Mouse (Mus musculus) kidney, postnatal 0 days (tissue): ENCODE results near the gene Brox. TPM values are rescaled to one million over a fixed set of nuclear protein-coding genes. Genes with fewer than 3 reads are reported as not detected.

Source experiments
- ATAC-seq: fragments of 200-750 bp; cut with Nextera tagmentation; replicated peaks from 2 replicates; pipeline ENCODE4 v1.8.0; 2017; ENCODE audit warnings: low read depth, moderate number of reproducible peaks, moderate TSS enrichment, moderate library complexity; ENCODE audit not compliant: low FRiP score
- DNase-seq: peaks from one replicate; pipeline ENCODE4 v3.0.0-alpha.2; 2016; ENCODE audit warnings: low spot score
- H3K27ac ChIP-seq: fragments of 300-500 bp; sonication (generic); 2 replicates; pipeline ENCODE4 v1.5.1; 2014; ENCODE audit warnings: mild to moderate bottlenecking
- H3K27me3 ChIP-seq: fragments of 300-500 bp; sonication (generic); 2 replicates; pipeline ENCODE4 v1.6.1; 2014; ENCODE audit warnings: low read length, mixed read lengths; ENCODE audit not compliant: insufficient read depth
- H3K36me3 ChIP-seq: fragments of 300-500 bp; sonication (generic); 2 replicates; pipeline ENCODE4 v1.6.1; 2014; ENCODE audit warnings: low read length, mixed read lengths; ENCODE audit not compliant: insufficient read depth
- H3K4me1 ChIP-seq: fragments of 300-500 bp; sonication (generic); replicated peaks from 2 replicates; pipeline ENCODE4 v1.6.1; 2014; ENCODE audit warnings: antibody characterized with exemption, low read length, mixed read lengths; ENCODE audit not compliant: insufficient read depth
- H3K4me2 ChIP-seq: fragments of 300-500 bp; sonication (generic); 2 replicates; pipeline ENCODE4 v1.6.1; 2014; ENCODE audit warnings: mild to moderate bottlenecking, low read length, moderate library complexity, mixed read lengths
- H3K4me3 ChIP-seq: fragments of 300-500 bp; sonication (generic); replicated peaks from 2 replicates; pipeline ENCODE4 v1.5.1; 2014; ENCODE audit warnings: low read depth, low read length
- H3K9ac ChIP-seq: fragments of 300-500 bp; sonication (generic); 2 replicates; pipeline ENCODE4 v1.6.1; 2014; ENCODE audit warnings: low read depth, low read length
- H3K9me3 ChIP-seq: fragments of 300-500 bp; sonication (generic); replicated peaks from 2 replicates; pipeline ENCODE4 v1.6.1; 2016; ENCODE audit warnings: low read length, inconsistent platforms, mixed read lengths
- CTCF ChIP-seq: IDR thresholded peaks from 2 replicates; pipeline ENCODE4 v1.5.1; 2016; ENCODE audit warnings: antibody characterized with exemption, low read depth, mild to moderate bottlenecking, moderate library complexity
- WGBS: fragments of 180-500 bp; shearing (Covaris S2); extraction: QIAGEN DNeasy Blood & Tissue Kit; methylation state at CpG from one replicate; pipeline ENCODE4 v1.1.7; 2014; 5-methylcytosine and 5-hydroxymethylcytosine counted together
- polyA plus RNA-seq: library from polyadenylated mRNA; unstranded; fragments of >200 nt; fragmentation: Nextera tagmentation; extraction: Ambion mirVana; gene quantifications from 2 replicates; pipeline ENCODE4 v1.2.1, GENCODE M21; 2015

Brox gene
- polyA plus RNA-seq, 1 experiment from 2014 or later, result 43.7 TPM

DNA sequence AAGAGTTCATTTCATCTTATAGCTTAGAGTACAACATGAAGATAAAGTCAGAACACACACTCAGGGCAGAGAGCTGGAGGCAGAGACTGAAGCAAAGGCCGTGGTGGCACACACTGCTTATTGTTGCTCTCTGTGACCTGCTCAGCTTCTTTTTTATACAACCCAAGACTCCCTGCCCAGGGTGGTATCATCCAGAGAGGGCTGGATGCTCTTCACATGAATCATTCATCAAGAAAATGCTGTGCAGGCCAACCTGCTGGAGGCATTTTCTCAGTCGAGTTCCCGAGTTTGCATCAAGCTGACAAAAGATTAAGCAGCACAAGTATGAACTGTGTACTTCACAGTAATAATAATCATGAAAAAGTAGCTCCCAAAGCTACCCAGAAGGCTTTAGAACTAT is 8.7 kb downstream of the Brox start:
- no peak overlapping the region for H3K4me2 ChIP-seq
- WGBS, result 93% methylated on average over 3 of the region's 3 CpGs
- no peaks in the 10 kb centered on the region for H3K27me3 ChIP-seq
- H3K27ac ChIP-seq, result no peak overlapping the region
- peaks cover 50% of the 10 kb centered on the region for H3K36me3 ChIP-seq
- ATAC-seq (no peak), DNase-seq (no peak)
- no peaks in the 10 kb centered on the region for H3K4me1 ChIP-seq
- no peak overlapping the region for H3K4me3 ChIP-seq
- H3K9me3 ChIP-seq, result no peaks in the 10 kb centered on the region
- TF ChIP-seq CTCF, result no peak
- no peak overlapping the region for H3K9ac ChIP-seq

DNA sequence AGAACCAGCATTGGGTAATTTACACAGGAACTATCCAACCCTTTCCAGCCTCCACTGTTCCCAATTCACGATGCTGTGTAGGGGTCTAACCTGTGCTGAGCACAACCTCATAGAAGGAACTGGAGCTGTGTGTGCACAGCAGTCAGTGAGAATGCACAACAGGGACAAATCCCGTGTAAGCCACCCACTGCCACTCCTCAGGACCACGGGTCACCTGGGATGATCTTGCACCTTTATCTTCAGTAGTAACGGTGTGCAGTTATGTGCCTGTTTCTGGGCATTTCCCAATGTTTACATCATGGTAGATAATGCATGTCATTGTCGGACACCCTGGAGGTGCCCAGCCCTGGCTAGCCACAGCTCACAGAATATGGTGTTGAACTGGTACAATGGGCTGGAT is 21.3 kb downstream of the Brox start:
- no peaks in the 10 kb centered on the region for H3K9me3 ChIP-seq
- WGBS, result 74% methylated on average over 5 of the region's 5 CpGs
- peaks cover 20% of the 10 kb centered on the region for H3K36me3 ChIP-seq
- H3K4me1 ChIP-seq, result no peaks in the 10 kb centered on the region
- H3K4me2 ChIP-seq, result no peak overlapping the region
- no peak overlapping the region for H3K9ac ChIP-seq
- no peak overlapping the region for H3K27ac ChIP-seq
- ATAC-seq, result no peak
- H3K27me3 ChIP-seq, result no peaks in the 10 kb centered on the region
- DNase-seq, result no peak
- H3K4me3 ChIP-seq, result no peak overlapping the region
- TF ChIP-seq CTCF, result no peak

DNA sequence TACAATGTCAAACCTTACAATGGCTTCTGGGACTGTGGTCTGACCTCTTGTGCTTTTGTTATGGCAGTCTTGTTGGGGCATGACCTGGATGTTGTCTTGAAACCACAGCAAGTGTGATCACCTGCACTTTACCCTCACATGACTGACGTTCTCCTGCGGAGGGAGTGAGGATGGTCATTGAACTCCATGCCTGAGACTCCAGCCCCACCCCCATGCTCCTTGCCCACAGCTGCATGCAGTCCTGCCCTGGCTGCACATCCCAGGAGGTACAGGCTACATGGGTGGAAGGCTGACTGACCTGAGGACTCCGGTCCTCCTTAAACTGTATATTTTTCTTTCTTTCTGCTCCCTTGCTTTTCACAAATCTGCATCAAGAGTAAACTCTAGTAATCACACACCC is 22.7 kb downstream of the Brox start:
- DNase-seq, result no peak
- Histone ChIP-seq H3K4me1 (no peaks in the 10 kb centered on the region), H3K36me3 (peaks cover 10% of the 10 kb centered on the region), H3K27ac (no peak overlapping the region), H3K9ac (no peak overlapping the region), H3K4me2 (no peak overlapping the region), H3K4me3 (no peak overlapping the region), H3K27me3 (no peaks in the 10 kb centered on the region), H3K9me3 (no peaks in the 10 kb centered on the region)
- 34% methylated on average over 3 of the region's 3 CpGs for WGBS
- TF ChIP-seq CTCF, result no peak
- peak; percentile 66 for ATAC-seq

DNA sequence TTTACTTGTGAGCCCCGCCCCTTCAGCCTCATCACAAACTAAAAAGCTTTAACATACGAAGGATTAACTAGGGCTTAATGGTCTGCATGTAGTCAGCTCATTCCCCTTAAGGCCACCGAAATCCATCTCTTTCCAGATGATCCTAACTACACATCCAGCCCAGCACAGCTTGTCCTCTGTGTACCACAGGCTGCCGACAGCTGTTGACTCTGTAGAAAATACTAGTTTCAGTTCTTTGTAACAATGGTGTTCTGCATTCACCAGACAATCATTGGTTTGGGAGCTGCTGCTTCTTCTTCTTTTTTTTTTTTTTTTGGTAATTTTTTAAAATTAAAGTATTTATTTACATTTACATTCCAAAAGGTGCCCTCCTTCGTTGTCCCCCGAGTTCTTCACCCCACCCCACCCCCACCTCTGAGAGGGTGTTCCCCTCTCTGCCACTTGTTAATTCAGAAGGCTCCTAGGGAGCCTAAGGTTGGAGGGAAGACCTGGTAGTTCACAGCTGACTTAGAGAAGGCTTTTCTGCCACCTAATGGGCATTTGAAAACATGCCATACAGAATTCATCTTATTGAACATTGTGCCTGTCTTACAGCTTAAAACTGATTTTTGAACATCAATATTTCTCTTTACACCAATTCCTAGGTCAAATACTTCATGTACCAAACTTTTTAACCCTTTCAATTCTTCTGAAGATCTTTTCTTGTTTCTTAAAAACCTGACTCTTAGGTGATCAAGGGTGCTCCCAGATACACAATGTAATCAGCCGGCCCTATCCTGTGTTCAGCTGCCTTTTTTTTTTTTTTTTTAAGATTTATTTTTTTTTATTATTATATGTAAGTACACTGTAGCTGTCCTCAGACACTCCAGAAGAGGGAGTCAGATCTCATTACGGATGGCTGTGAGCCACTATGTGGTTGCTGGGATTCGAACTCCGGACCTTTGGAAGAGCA is 23.9 kb downstream of the Brox start:
- no peaks in the 10 kb centered on the region for H3K4me1 ChIP-seq
- 58% methylated on average over 10 of the region's 10 CpGs for WGBS
- H3K9ac ChIP-seq, result no peak overlapping the region
- no peaks in the 10 kb centered on the region for H3K36me3 ChIP-seq
- H3K4me2 ChIP-seq, result no peak overlapping the region
- ATAC-seq, result no peak
- no peaks in the 10 kb centered on the region for H3K9me3 ChIP-seq
- H3K27ac ChIP-seq, result no peak overlapping the region
- peak; percentile 84 for DNase-seq
- TF ChIP-seq CTCF, result peak; percentile 73
- no peaks in the 10 kb centered on the region for H3K27me3 ChIP-seq
- no peak overlapping the region for H3K4me3 ChIP-seq

DNA sequence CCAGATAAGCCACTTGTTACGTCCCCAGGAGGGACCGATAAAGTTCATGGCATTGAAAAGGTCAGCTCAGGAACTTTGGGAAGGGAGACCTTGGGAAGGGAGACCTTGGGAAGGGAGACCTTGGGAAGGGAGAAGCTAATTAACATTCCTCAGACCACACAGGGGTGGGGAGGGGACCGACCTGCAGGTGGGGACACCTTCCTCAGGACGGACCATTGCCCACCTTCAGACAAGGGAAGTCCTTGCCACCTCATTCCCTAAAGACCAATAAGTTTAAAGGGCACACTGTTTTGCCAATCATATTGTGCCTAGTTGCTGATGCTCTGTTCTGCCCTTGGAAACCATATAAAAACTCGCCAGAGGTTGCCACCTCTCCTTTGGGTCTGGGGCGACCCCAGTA is 29.4 kb downstream of the Brox start:
- WGBS, result 71% methylated on average over 6 of the region's 6 CpGs

DNA sequence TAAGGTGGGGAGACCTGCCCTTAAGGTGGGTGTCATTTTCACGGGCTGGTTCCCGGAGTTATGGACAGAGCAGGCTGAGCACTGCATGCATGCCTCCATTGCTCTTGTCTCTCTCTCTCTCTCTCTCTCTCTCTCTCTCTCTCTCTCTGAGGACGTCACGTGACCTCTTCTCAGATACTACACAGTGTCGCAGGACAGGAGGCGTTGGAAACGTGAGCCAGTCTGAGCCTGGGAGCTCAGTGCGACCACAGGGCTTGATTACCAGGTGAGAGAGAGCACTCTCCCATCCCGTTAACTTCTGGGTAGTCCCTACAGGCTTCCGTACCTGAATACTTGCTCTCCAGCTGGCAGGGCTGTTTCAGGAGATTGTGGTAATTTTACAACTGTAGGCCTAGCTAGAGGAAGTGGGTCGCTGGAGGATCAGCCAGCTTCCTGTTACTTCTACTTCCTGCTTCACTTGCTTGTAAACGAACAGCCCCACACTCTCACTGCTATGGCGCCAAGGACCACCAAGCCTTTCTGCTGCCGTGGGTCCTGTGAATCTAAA is 31.1 kb downstream of the Brox start:
- Histone ChIP-seq H3K27me3 (no peaks in the 10 kb centered on the region), H3K27ac (no peak overlapping the region), H3K4me3 (no peak overlapping the region), H3K4me1 (no peaks in the 10 kb centered on the region), H3K9ac (no peak overlapping the region), H3K9me3 (no peaks in the 10 kb centered on the region), H3K36me3 (no peaks in the 10 kb centered on the region), H3K4me2 (no peak overlapping the region)
- TF ChIP-seq CTCF, result no peak
- no peak for DNase-seq
- ATAC-seq, result no peak
- WGBS, result 64% methylated on average over 14 of the region's 14 CpGs

More for the DNA sequence above, 29.4 kb downstream of the Brox start:
- TF ChIP-seq CTCF, result no peak
- Histone ChIP-seq H3K27ac (no peak overlapping the region), H3K4me1 (no peaks in the 10 kb centered on the region), H3K9ac (no peak overlapping the region), H3K9me3 (no peaks in the 10 kb centered on the region), H3K4me3 (no peak overlapping the region), H3K36me3 (no peaks in the 10 kb centered on the region), H3K4me2 (no peak overlapping the region), H3K27me3 (no peaks in the 10 kb centered on the region)
- no peak for DNase-seq
- no peak for ATAC-seq
